Mouse (Mus musculus) urinary bladder, postnatal 36 days (tissue): Measurements from ENCODE around the gene Tbl2.

ENCODE experiments used
- DNase-seq, 2 experiments: peaks; one replicate each; pipeline ENCODE4 v3.0.0; 2022; ENCODE audit warnings: low spot score in 2 of 2, mixed read lengths in 1 of 2

Tbl2 gene

DNA sequence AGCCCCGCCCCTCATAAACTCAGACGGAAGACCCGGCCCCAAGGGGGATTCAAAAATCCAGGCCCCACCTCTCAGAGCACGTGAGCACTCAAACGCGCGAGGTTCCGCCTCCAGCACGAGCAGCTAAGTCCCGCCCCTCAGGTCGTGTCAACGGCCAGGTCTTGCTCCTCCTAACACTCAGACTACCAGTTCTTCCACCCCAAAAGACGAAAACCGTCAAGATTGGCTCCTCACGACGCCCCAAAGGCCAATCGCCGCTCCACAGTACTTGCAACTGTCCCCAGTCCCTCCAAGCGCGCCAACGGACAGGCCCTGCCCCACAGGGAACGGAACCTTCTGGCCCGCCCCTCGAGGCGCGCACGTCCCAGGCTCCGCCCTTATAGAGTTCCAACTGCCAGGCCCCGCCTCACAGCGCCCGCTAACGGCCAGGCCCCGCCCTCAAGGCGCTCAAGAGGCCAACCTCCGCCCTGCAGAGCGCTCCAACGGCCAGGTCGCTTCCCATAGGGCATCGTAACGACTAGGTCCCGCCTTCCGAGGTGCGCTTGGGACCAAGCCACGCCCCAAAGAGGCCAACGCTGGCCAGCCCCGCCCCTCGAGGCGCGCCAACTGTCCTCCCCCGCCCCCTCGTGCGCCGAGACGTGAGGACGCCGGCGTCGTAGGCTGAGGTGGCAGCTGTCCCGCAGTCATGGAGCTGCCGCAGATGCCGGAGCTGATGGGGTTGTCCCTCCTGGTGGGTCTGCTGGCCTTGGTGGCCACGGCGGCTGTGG is at the start of gene Tbl2:
Tbl2 (plus strand) TSS at position 605 of the 767 bp plus-strand sequence.
- DNase-seq = peak; percentile 98 to 99

- DNase-seq = no peak
Observed at GRCm38 (mm10) chr5:135100981-135101380, 48.5 kb upstream of the Tbl2 start.

- no peak for DNase-seq
Observed at GRCm38 (mm10) chr5:135103999-135104660, 45.3 kb upstream of the Tbl2 start.

- DNase-seq = peak; percentile 38 to 81
Observed at GRCm38 (mm10) chr5:135106758-135107256, 42.6 kb upstream of the Tbl2 start.

DNA sequence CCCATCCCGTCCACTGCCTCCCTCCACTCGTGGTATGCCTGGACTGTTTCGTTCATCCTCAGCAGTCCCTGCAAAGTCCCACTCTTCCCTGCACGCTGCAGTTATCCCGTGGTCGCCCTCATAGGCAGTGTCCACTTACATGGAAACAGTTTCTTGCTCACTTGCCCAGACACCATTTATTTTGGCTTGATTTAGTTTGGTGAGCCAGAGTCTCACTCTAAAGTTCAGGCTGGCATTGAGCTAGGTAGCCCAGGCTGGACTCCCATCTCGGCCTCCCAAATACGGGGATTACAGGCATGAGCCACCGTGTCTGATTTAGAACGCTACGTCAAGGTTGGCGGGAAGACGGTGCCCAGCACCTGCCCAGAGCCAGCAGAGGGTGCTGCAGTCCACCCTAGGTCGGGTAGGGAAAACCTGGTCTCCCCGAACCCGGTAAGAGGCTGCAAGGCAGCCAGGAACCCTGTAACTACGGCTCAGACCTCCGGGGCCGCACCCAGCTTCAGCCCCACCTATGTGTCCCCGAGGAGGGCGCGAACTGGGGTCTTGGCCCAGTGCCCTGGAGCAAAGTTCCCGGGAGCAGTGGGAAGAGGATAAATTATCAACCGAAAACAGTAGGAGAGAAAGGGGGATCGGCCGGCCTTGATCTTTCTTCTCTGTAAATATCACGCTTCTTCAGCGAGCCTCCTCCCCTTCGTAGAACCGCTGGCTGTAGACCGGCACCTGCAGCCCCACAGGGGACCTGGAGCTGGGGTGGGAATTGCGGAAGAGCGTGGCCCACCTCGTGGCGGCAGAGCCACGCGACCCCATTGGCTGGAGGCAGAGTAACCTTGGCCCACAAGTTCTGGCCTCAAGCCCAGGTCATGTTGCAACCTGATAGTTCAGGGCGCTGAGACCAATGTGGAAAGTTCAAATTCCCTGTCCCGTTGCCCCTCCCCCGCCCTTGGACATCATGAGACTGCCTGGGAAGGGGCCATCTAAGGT is 41.6 kb upstream of the Tbl2 start:
- DNase-seq = peak; percentile 27 to 80

GRCm38 (mm10) chr5:135109017-135109416 is 40.4 kb upstream of the Tbl2 start:
- DNase-seq = no peak

- peak in 1 of 2 experiments; percentile 42 for DNase-seq
Observed at GRCm38 (mm10) chr5:135109426-135109825, 40.0 kb upstream of the Tbl2 start.

- DNase-seq = no peak
Observed at GRCm38 (mm10) chr5:135109976-135110375, 39.5 kb upstream of the Tbl2 start.

GRCm38 (mm10) chr5:135113782-135114181 is 35.7 kb upstream of the Tbl2 start:
- DNase-seq = no peak

- DNase-seq = no peak
Observed at GRCm38 (mm10) chr5:135115241-135115640, 34.2 kb upstream of the Tbl2 start.

DNA sequence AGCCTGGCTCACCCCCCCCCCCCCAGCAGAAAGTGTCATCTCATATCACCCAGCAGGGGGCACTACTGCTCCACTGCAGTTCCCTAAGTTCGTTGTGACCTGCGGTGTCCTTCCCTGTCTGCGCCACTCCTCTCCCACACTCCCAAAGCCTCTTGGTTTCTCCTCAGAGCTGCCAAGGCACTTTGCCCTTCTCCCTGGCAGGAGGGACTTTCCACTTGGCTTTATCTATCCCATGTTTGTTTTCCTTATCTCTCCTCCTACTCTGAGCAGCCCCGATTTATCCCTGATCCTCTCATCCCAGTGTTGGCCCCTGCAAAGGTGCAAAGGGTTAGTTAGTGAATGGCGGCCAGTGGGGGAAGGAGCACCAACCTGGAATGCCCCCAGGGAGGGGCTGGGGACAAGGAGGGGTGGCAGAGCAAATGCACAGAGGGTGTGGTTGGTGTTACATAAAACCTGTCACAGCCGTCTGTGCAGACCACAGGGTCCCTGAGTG is 30.8 kb upstream of the Tbl2 start:
- peak; percentile 38 to 58 for DNase-seq

DNA sequence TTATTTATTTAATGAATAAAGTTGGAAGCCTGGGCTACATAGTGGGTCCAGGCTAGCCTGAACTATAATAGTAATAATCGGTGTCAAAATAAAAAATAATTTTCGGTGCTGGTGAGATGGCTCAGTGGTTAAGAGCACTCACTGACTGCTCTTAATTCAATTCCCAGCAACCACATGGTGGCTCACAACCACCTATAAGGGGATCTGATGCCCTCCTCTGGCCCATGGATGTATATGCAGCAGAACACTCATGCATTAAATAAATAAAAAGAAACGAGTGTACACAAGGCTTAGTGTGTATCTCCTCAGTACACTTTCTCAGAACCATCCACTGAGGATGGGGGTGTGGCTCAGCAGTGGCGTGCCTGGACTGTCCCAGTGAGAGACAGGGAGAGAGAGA is 28.7 kb upstream of the Tbl2 start:
- no peak for DNase-seq

DNA sequence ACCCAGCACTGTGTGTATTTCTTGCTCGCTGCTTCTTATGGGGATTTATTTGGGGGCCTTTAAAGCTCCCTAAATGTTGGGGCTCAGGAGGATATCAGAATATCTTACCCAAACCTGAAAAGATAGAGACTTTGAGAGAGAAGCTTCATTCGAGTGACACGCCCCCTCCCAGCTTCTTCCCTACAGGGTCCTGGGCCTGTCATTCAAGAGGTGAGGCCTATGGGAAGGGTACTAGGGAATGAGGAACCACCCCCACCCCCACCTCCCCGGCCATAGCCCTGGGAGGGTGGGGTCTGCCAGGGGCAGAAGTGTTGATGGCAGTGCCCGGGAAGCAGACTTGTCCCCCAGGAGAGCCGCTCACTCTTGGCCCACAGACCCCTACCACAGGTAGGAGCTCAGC is 23.3 kb upstream of the Tbl2 start:
- DNase-seq = no peak

GRCm38 (mm10) chr5:135127669-135128068 is 21.8 kb upstream of the Tbl2 start:
- no peak for DNase-seq

- DNase-seq = no peak
Observed at GRCm38 (mm10) chr5:135129747-135130146, 19.7 kb upstream of the Tbl2 start.

DNA sequence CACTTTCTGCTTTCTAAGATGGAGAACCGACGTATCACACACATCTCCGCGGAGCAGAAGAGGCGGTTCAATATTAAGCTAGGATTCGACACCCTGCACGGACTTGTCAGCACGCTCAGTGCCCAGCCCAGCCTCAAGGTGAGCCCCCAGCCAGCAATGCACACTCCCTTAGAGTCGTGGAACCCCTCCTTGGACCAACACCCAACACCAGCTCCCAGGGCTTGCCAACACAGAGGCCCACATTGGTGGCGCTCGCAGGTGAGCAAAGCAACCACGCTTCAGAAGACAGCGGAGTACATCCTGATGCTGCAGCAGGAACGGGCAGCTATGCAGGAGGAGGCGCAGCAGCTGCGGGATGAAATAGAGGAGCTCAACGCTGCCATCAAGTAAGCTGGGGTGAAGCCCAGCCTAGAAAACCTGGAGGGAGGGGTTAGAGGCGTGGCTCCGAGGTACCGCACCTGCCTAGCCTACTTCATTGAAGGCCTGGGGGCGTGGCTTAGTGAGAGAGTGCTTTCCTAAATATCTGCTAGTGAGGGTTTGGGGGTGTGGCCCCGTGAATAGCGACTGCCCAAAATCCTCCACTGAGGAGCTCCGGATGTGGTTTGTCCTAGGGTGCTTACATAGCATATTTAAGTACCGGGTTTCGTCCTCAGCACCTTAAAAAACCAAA is 15.6 kb upstream of the Tbl2 start:
- peak; percentile 28 to 42 for DNase-seq

- DNase-seq = no peak
Observed at GRCm38 (mm10) chr5:135134534-135134933, 14.9 kb upstream of the Tbl2 start.

DNA sequence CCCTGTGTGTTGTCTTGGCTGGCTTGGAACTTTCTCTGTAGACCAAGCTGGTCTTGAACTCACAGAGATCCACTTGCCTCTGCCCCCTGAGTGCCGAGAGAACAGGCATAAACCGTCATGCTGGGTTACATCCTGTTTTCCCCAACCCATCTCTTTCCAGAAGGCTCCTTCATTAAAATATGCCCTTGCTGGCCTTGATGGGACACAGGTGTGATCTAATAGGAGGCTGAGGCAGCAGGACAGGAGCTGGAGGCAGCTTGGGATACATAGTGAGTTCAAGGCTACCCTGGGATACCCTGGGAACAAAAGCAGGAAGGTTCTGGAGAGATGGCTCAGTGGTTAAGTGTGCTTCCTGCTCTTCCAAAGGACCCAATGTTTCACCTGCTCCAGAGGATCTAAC is 9.6 kb upstream of the Tbl2 start:
- DNase-seq = no peak

GRCm38 (mm10) chr5:135144469-135144868 is 5.0 kb upstream of the Tbl2 start:
- no peak for DNase-seq

GRCm38 (mm10) chr5:135145532-135145931 is 3.9 kb upstream of the Tbl2 start:
- DNase-seq = no peak

DNA sequence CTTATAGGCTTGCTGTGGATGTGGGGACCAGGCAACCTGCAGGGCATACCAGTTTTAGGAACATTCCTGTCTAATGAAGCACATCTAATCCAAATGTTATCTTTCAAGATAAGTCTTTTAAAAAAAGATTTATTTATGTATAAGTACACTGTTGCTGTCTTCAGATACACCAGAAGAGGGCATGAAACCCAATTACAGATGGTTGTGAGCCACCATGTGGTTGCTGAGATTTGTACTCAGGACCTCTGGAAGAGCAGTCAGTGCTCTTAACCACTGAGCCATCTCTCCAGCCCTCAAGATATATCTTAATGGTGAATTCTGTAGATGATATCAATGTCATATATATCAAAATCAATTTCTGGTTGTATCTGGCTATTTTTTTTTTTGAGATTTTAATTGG is 3.5 kb upstream of the Tbl2 start:
- no peak for DNase-seq
